Mouse (Mus musculus): ENCODE results near the gene Nap1l4.

- TF ChIP-seq ZNF384 (IDR thresholded peaks at IDR 0.05; ENCODE audit: low read depth, low read length) (no peak), MAFK (IDR thresholded peaks at IDR 0.05; ENCODE audit: insufficient read depth, low read depth, low read length) (no peak), CHD2 (IDR thresholded peaks at IDR 0.05; ENCODE audit: low read depth, low read length) (no peak), ZC3H11A (IDR thresholded peaks at IDR 0.05; ENCODE audit: borderline replicate concordance, low read depth, low read length) (no peak), HCFC1 (IDR thresholded peaks at IDR 0.05; ENCODE audit: borderline replicate concordance, insufficient read depth, low read length) (no peak)
Observed at GRCm38 (mm10) chr7:143546554-143546953, 2.4 kb downstream of the Nap1l4 start.
